Mouse (Mus musculus): ENCODE measurements at regions not wholly inside any gene's neighbourhood (a gene's known extent, or its start where the extent isn't known, plus 50 kb on each side); places are given as distances from the start of the nearest gene placed in this dataset.

DNA sequence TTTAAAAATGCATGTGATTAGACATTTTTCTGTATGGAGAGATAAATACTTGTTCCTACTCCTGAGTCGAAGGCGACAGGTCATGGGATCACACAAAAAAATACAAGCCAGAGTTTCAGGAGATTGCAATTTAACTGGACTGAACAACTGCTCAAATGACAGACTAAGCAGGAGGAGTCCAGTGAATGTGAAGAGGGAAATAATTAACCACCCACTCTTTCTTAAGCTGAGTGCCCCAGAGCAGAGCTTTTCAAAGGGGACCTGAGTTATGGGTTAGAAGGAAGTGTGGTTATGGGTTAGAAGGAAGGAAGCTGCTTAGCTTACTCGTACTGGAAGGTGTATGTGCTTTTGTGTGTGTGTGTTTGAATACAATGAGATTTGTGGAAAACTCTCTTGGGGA, 307.1 kb upstream of the Pfkp start:
- TF ChIP-seq CTCF (IDR thresholded peaks at IDR 0.05; ENCODE audit: low read depth): no peak
- no peak for TF ChIP-seq EP300 (optimal IDR thresholded peaks at IDR 0.05)
